ENCODE assay signal across 19 mouse cellular contexts in the genomic region with DNA sequence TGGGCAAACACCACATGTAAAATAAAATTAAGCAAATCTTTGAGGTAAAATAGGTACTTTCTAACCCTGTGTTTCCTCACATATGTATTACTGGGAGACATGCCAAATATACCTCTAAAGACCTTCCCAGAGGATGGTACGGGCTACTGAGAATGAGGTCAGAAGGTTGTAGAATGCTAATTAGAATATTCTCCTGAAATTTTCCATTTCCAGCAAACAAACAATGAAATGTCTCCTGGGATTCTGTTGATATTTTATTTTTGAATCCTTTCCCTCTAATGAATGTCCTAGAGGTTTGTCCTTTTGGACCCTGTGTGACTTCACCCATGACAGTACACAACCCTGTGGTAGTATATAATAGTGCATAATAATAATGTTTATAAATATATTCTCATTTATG. TPM values are rescaled to one million over a fixed set of nuclear protein-coding genes. Genes with fewer than 3 reads are reported as not detected.
DNase-seq lines count a peak whose midpoint lies in the region; ATAC-seq lines count a peak whose summit lies in the region.
"Had no signal": no experiment of that assay in that cellular context is flagged by ENCODE, and none has a peak within 500 bp of the region (broad histone marks: within the 10 kb centered on the region; RNA-seq: fewer than 3 reads in every experiment).

Gene Olfr214, plus strand, starts transcription at position 301 of the 400 bp plus-strand sequence.

- DNase-seq in kidney, postnatal 4 days = no peak
- DNase-seq: adrenal gland, adult 2 months; adrenal gland, adult 8-10 months; adrenal gland, postnatal 10 days; adrenal gland, postnatal 14 days; adrenal gland, postnatal 25 days; adrenal gland, postnatal 36 days; B cell, adult 2 months; cerebellum, adult 11 months; cerebellum, adult 11-12 months; cerebellum, adult 18-20 months; cerebellum, adult 2 months had no signal

- H3K4me2 ChIP-seq in kidney, embryonic 15.5 days = no peak within 1 kb of the TSS

- no peaks in the 10 kb centered on the region for H3K4me1 ChIP-seq in kidney, embryonic 15.5 days

- H3K27me3 ChIP-seq in kidney, embryonic 15.5 days = no peaks in the 10 kb centered on the region

- H3K27ac ChIP-seq in kidney, embryonic 15.5 days = 0 out of 2 replicates have a peak within 1 kb of the TSS, but pooled peaks have one; percentile 54

- ATAC-seq in kidney, embryonic 15.5 days (replicated peaks; ENCODE audit: low FRiP score) = no peak
- ATAC-seq: activated CD4-positive, CD25-positive, alpha-beta regulatory T cell, adult 4 months; CD4-positive, CD25-positive, alpha-beta regulatory T cell, adult 4 months; Patski had no signal

- H3K4me3 ChIP-seq in kidney, embryonic 15.5 days (replicated peaks) = no peak within 1 kb of the TSS

- no peak within 1 kb of the TSS for H3K9ac ChIP-seq in kidney, embryonic 15.5 days

- H3K36me3 ChIP-seq in kidney, embryonic 15.5 days = no peaks in the 10 kb centered on the region
- H3K36me3 ChIP-seq: G1E had no signal

- no peaks in the 10 kb centered on the region for H3K9me3 ChIP-seq in kidney, embryonic 15.5 days (replicated peaks)
- H3K9me3 ChIP-seq: G1E had no signal

- WGBS in kidney, embryonic 15.5 days = 69% methylated on average over 1 of the region's 1 CpGs

RNA-seq across cellular contexts. Expression of gene Olfr214, which starts in this region (rescaled TPM):
- not detected in 2 replicates for polyA plus RNA-seq in kidney, embryonic 15.5 days (2015; fragmentation: Nextera tagmentation; extraction: Ambion mirVana)
- polyA plus RNA-seq: activated CD4-positive, CD25-positive, alpha-beta regulatory T cell, adult 4 months; adrenal gland, adult 2 months; brain, embryonic 14.5 days; C2C12; CD4-positive, CD25-positive, alpha-beta regulatory T cell, adult 4 months; cerebellum, adult 2 months; G1E; Patski had no signal
